Mouse (Mus musculus) G1E (cell line): ENCODE measurements around the gene Zeb2. TPM values are rescaled to one million over a fixed set of nuclear protein-coding genes. Genes with fewer than 3 reads are reported as not detected.
A peak's percentile ranks its signal among the peaks of the same experiment; 100 is the strongest.

Source experiments
- ATAC-seq: 2 replicates; pipeline ENCODE4 v1.8.0; 2016; ENCODE audit warnings: mild to moderate bottlenecking; ENCODE audit not compliant: insufficient number of reproducible peaks, poor library complexity, low FRiP score, severe bottlenecking; ENCODE audit errors: extremely low read depth
- DNase-seq: peaks from one replicate; pipeline ENCODE4 v3.0.0; 2012; ENCODE audit warnings: low spot score
- H3K27me3 ChIP-seq: 2 replicates; pipeline ENCODE4 v1.6.1; 2012; ENCODE audit warnings: mild to moderate bottlenecking, low read length, inconsistent platforms; ENCODE audit not compliant: insufficient read depth
- H3K36me3 ChIP-seq: replicated peaks from 2 replicates; pipeline ENCODE3; 2012; ENCODE audit warnings: mild to moderate bottlenecking, inconsistent platforms
- H3K4me1 ChIP-seq: 2 replicates; pipeline ENCODE4 v1.6.1; 2012; ENCODE audit warnings: low read depth, low read length, inconsistent platforms, mixed read lengths; ENCODE audit not compliant: insufficient read depth
- H3K4me3 ChIP-seq: 2 replicates; pipeline ENCODE4 v1.5.1; 2012; ENCODE audit warnings: low read depth, mild to moderate bottlenecking, inconsistent platforms, low read length, moderate library complexity, mixed read lengths
- H3K9me3 ChIP-seq: replicated peaks from 2 replicates; pipeline ENCODE4 v1.6.1; 2012; ENCODE audit warnings: inconsistent platforms
- CTCF ChIP-seq: IDR thresholded peaks from 2 replicates; pipeline ENCODE4 v1.5.1; 2012; ENCODE audit warnings: low read depth, low read length, inconsistent platforms, mixed read lengths
- GATA1 ChIP-seq: IDR thresholded peaks from 2 replicates; pipeline ENCODE4 v1.6.1; 2012; ENCODE audit warnings: borderline replicate concordance, low read length, inconsistent platforms, mixed read lengths
- GATA2 ChIP-seq: IDR thresholded peaks from 2 replicates; pipeline ENCODE4 v1.6.1; 2012; ENCODE audit warnings: low read depth, low read length, inconsistent platforms, borderline replicate concordance
- POLR2AphosphoS5 ChIP-seq: IDR thresholded peaks from 2 replicates; pipeline ENCODE4 v1.6.1; 2012; ENCODE audit warnings: low read depth, low read length, inconsistent platforms; ENCODE audit not compliant: insufficient replicate concordance
- TAL1 ChIP-seq: conservative IDR thresholded peaks from 2 replicates; pipeline ENCODE4 v1.6.1; 2012; ENCODE audit warnings: low read depth, low read length, inconsistent platforms, mixed read lengths
- polyA plus RNA-seq: library from polyadenylated mRNA; stranded (reverse); fragments of >175 nt; gene quantifications from 2 replicates; pipeline ENCODE4 v1.2.3, GENCODE M21; 2012
- total RNA-seq, 2 experiments: library from RNA; stranded (forward) in 1 of 2; stranded (reverse) in 1 of 2; fragments of 200-1000 nt in 1 of 2; fragments of >200 nt in 1 of 2; fragmentation: Nextera tagmentation in 1 of 2; gene quantifications; 2 replicates each; pipeline ENCODE4 v1.2.3; 2014 to 2017

The Zeb2 gene
- total and polyA plus RNA-seq, 3 experiments = 5.6 to 216 (median 79.0) TPM

DNA sequence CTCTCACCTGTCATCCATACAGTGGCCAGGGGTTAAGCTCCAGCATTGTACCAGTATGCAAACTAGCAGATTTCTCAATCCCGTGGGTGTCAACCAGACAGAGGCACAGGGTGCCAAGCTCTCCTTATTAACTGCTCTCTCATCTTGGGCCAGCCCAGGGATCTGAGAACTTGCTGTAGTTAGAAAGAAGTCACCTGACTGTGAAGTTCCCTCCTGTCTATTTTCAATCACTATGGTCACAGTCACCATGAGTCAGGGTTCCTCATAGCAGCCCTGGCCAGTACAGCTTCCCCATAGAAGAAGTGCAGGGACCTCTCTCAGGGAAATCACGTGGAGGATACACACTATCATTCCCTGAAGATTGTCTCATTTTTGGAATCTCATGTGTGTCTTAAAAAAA, 67.9 kb downstream of the Zeb2 start:
- peaks cover 28% of the 10 kb centered on the region for H3K36me3 ChIP-seq

GRCm38 (mm10) chr2:45040706-45041312, 76.4 kb downstream of the Zeb2 start:
- Histone ChIP-seq H3K36me3 (peaks cover 13% of the 10 kb centered on the region), H3K9me3 (no peaks in the 10 kb centered on the region), H3K27me3 (no peaks in the 10 kb centered on the region), H3K4me3 (peak overlapping the region; percentile 23; the same call in 1 of the 2 replicates), H3K4me1 (peaks cover 81% of the 10 kb centered on the region)
- no peak for DNase-seq
- TF ChIP-seq GATA2 (no peak), TAL1 (peak; percentile 73)
- ATAC-seq = peak; percentile 65

More for the DNA sequence above, 67.9 kb downstream of the Zeb2 start:
- Histone ChIP-seq H3K27me3 (no peaks in the 10 kb centered on the region), H3K4me1 (peaks cover 81% of the 10 kb centered on the region), H3K9me3 (no peaks in the 10 kb centered on the region), H3K4me3 (no peak overlapping the region)
- ATAC-seq = peak; percentile 73
- DNase-seq = peak; percentile 36
- TF ChIP-seq GATA1 (no peak), POLR2AphosphoS5 (no peak), TAL1 (no peak), CTCF (no peak), GATA2 (no peak)

DNA sequence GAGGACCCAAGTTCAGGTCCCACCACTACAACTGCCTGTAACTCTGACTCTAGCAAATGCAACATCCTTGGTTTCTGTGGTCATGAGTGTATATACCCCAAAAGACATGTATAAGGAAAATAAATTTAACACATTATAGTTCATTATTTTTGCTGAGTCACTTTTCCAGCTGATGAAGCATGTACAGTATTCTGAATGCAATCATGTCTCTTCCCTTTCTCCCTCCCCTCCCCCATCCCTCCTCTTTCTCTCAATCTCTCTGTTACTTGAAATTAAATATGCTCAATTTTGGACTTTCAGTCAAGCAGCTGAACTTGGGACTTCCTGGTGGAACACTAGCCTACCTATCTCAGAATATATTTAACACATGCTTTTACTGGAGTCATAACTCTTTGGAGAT, 77.7 kb downstream of the Zeb2 start:
- Histone ChIP-seq H3K27me3 (no peaks in the 10 kb centered on the region), H3K9me3 (no peaks in the 10 kb centered on the region), H3K4me3 (no peak overlapping the region), H3K36me3 (peaks cover 11% of the 10 kb centered on the region), H3K4me1 (peaks cover 77% of the 10 kb centered on the region)
- ATAC-seq = no peak
- DNase-seq = no peak
- TF ChIP-seq GATA2 = no peak
- no peak for TF ChIP-seq POLR2AphosphoS5

- TF ChIP-seq GATA2 (no peak), TAL1 (no peak), GATA1 (no peak), POLR2AphosphoS5 (no peak), CTCF (no peak)
- Histone ChIP-seq H3K9me3 (no peaks in the 10 kb centered on the region), H3K27me3 (no peaks in the 10 kb centered on the region), H3K4me1 (peaks cover 26% of the 10 kb centered on the region), H3K36me3 (peaks cover 7% of the 10 kb centered on the region), H3K4me3 (no peak overlapping the region)
- DNase-seq = no peak
- no peak for ATAC-seq
Measured at GRCm38 (mm10) chr2:45028091-45028638, 89.0 kb downstream of the Zeb2 start.

DNA sequence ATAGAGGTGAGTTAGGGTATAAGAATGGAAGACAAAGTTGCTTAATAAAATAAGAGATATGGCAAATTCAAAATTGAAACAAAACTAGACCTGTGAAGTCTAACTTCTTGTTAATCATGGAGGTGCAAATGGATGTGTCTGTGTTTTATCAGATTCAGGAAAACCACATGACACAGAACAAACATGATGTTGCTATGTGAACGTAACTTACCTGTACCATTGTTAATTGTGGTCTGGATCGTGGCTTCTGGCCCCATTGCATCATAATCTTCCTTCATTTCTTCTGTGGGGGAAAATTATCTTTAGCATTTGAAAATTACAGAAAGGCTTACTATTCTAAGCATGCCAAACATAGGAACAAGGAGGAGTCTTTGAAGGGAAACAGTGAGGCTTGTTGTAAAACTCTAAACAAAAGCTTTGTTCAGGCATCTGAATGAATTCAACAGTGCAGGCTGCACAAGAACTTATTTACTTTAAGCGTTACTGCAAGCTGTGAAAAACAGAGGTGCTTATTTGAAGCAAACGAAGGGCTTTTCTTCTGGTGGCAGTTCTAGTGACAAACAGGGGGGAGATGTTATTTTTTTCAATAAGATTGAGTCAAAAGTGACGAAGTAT, 99.9 kb downstream of the Zeb2 start:
- H3K36me3 ChIP-seq = peaks cover 59% of the 10 kb centered on the region
- no peaks in the 10 kb centered on the region for H3K9me3 ChIP-seq
- H3K4me3 ChIP-seq = no peak overlapping the region
- ATAC-seq = no peak
- DNase-seq = no peak
- TF ChIP-seq GATA2 (no peak), POLR2AphosphoS5 (no peak), CTCF (no peak), GATA1 (no peak), TAL1 (no peak)
- peaks cover 34% of the 10 kb centered on the region for H3K4me1 ChIP-seq
- no peaks in the 10 kb centered on the region for H3K27me3 ChIP-seq

DNA sequence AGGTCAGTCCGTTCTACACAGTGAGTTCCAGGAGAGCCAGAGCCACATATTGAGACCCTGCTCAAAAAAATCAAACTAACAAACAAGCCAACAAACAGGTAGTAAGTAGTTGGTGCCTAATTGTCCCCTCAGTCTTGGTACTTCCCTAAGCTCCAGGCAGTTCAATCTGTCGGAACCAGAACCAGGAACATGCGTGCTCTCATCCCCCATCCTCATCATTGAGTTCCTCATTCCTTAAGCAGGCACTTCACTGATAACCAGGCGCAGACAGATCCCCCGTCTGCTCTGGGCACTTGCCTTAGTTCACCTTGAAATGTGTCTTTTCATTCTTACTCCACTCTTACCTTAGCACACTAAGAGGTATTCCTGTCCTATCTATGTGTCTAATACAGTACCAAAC, 103.9 kb downstream of the Zeb2 start:
- TF ChIP-seq CTCF = no peak
- TF ChIP-seq GATA2 = no peak
- no peak for TF ChIP-seq POLR2AphosphoS5
- no peak for TF ChIP-seq GATA1
- no peak for TF ChIP-seq TAL1
- DNase-seq (no peak), ATAC-seq (peak; percentile 43; the same call in 1 of the 2 replicates)
- Histone ChIP-seq H3K4me3 (no peak overlapping the region), H3K4me1 (peaks cover 39% of the 10 kb centered on the region), H3K9me3 (no peaks in the 10 kb centered on the region), H3K36me3 (peaks cover 69% of the 10 kb centered on the region), H3K27me3 (no peaks in the 10 kb centered on the region)

GRCm38 (mm10) chr2:45012676-45013075, 104.5 kb downstream of the Zeb2 start:
- ATAC-seq = no peak

More at GRCm38 (mm10) chr2:45012676-45013075, 104.5 kb downstream of the Zeb2 start:
- Histone ChIP-seq H3K27me3 (no peaks in the 10 kb centered on the region), H3K9me3 (no peaks in the 10 kb centered on the region), H3K4me3 (no peak overlapping the region), H3K36me3 (peaks cover 65% of the 10 kb centered on the region), H3K4me1 (peaks cover 39% of the 10 kb centered on the region)
- no peak for DNase-seq
- TF ChIP-seq POLR2AphosphoS5 = no peak
- TF ChIP-seq GATA2 = no peak
- TF ChIP-seq CTCF = no peak
- no peak for TF ChIP-seq GATA1
- no peak for TF ChIP-seq TAL1
